13 mouse cellular contexts compared by ENCODE assay signal in genomic region chr4:76292733-76293357, GRCm38 (mm10).
"Had no signal": no experiment of that assay in that cellular context is flagged by ENCODE, and none has a peak within 500 bp of the region (broad histone marks: within the 10 kb centered on the region; RNA-seq: fewer than 3 reads in every experiment).

No protein-coding gene starts in this region.

- DNase-seq: kidney, adult 18-20 months; kidney, postnatal 10 days; kidney, postnatal 4 days; liver; liver, embryonic 13.5 days; liver, postnatal 0 days; thymus, postnatal 4 days had no signal

- H3K4me2 ChIP-seq: intestine, embryonic 15.5 days; liver, embryonic 13.5 days; midbrain, embryonic 13.5 days; neural tube, embryonic 12.5 days had no signal

- H3K4me1 ChIP-seq: intestine, embryonic 15.5 days; liver, embryonic 13.5 days had no signal

- H3K9ac ChIP-seq: intestine, embryonic 15.5 days; liver, embryonic 13.5 days; liver, postnatal 0 days; midbrain, embryonic 13.5 days; neural tube, embryonic 12.5 days had no signal

- ATAC-seq: intestine, embryonic 15.5 days; liver, postnatal 0 days; midbrain, embryonic 13.5 days had no signal

- H3K4me3 ChIP-seq: intestine, embryonic 15.5 days; layer of hippocampus, adult 2 months; left cerebral cortex, adult 2 months; liver, embryonic 13.5 days; midbrain, embryonic 13.5 days; neural tube, embryonic 12.5 days had no signal

- H3K36me3 ChIP-seq: intestine, embryonic 15.5 days; liver, embryonic 13.5 days; midbrain, embryonic 13.5 days; neural tube, embryonic 12.5 days had no signal

- H3K9me3 ChIP-seq: intestine, embryonic 15.5 days; liver, embryonic 13.5 days; midbrain, embryonic 13.5 days; neural tube, embryonic 12.5 days had no signal

- H3K27me3 ChIP-seq: intestine, embryonic 15.5 days; liver, embryonic 13.5 days; midbrain, embryonic 13.5 days; neural tube, embryonic 12.5 days had no signal

- H3K27ac ChIP-seq: intestine, embryonic 15.5 days; layer of hippocampus, adult 2 months; left cerebral cortex, adult 2 months; liver, embryonic 13.5 days; midbrain, embryonic 13.5 days; neural tube, embryonic 12.5 days; stomach, postnatal 0 days had no signal
